In the genomic region with DNA sequence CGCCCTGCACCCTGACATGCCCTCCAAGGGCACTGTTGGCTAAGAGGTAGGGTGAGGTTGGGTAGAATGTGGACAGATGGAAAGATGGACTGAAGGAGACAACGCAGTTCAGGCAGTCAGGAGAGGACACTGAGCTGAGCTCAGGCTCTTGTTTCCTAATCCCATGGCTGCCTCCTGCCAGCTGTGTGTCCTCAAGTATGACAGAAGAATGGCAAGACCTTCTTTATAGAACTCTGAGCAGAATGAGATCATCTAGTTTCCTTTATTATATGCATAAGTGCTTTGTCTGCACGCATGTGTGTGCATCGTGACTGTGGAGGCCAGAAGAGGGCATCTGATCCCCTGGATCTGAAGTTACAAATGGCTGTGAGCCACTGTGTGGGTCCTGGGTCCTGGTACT, we compare ENCODE assay signal across 1 mouse cellular context.
TF ChIP-seq lines count a peak whose summit lies in the region.

No protein-coding gene starts in this region.

TF ChIP-seq in CH12.LX, 34 proteins besides CTCF, POLR2A, EP300 and RAD21:
- TF ChIP-seq BHLHE40 (IDR thresholded peaks at IDR 0.05; ENCODE audit: low read depth, low read length) (0 out of 2 replicates have a peak, but pooled peaks have one; percentile 20), ETS1 (conservative IDR thresholded peaks at IDR 0.05; ENCODE audit: low read depth, low read length) (peak; percentile 74), MAX (IDR thresholded peaks at IDR 0.05; ENCODE audit: low read length) (no peak), JUN (IDR thresholded peaks at IDR 0.05; ENCODE audit: insufficient read depth, low read depth, low read length) (0 out of 2 replicates have a peak, but pooled peaks have one; percentile 12), MYC (IDR thresholded peaks at IDR 0.05; ENCODE audit: low read depth, low read length) (no peak), SMC3 (IDR thresholded peaks at IDR 0.05; ENCODE audit: low read depth, low read length) (peak; percentile 25), HCFC1 (IDR thresholded peaks at IDR 0.05; ENCODE audit: low read depth, low read length) (no peak)
TF ChIP-seq in CH12.LX: peak in this region for 4.
